Mouse (Mus musculus) midbrain, embryonic 11.5 days (tissue): ENCODE measurements around the gene Miga1. TPM values are rescaled to one million over a fixed set of nuclear protein-coding genes. Genes with fewer than 3 reads are reported as not detected.
"Not testable (repeated sequence)": the region's sequence is repeated elsewhere in the genome, so short reads cannot be mapped to it uniquely, and the experiment has no call there.

Experiments used
- ATAC-seq: fragments of 200-750 bp; cut with Nextera tagmentation; 2 replicates; pipeline ENCODE4 v1.8.0; 2017; ENCODE audit warnings: moderate TSS enrichment, moderate library complexity; ENCODE audit not compliant: low FRiP score
- DNase-seq: peaks from one replicate; pipeline ENCODE4 v3.0.0; 2015; ENCODE audit warnings: low spot score; ENCODE audit errors: missing footprints
- H3K27ac ChIP-seq: fragments of 300-500 bp; sonication (generic); 2 replicates; pipeline ENCODE4 v1.5.1; 2014; ENCODE audit warnings: low read depth, low read length
- H3K27me3 ChIP-seq: fragments of 300-500 bp; sonication (generic); 2 replicates; pipeline ENCODE4 v1.6.1; 2014; ENCODE audit warnings: mild to moderate bottlenecking, low read length, moderate library complexity, mixed read lengths; ENCODE audit not compliant: control insufficient read depth, insufficient read depth
- H3K36me3 ChIP-seq: fragments of 300-500 bp; sonication (generic); 2 replicates; pipeline ENCODE4 v1.6.1; 2014; ENCODE audit warnings: mild to moderate bottlenecking, low read length, moderate library complexity, mixed read lengths; ENCODE audit not compliant: control insufficient read depth, insufficient read depth
- H3K4me1 ChIP-seq: fragments of 300-500 bp; sonication (generic); 2 replicates; pipeline ENCODE4 v1.6.1; 2014; ENCODE audit warnings: low read length; ENCODE audit not compliant: control insufficient read depth, insufficient read depth
- H3K4me2 ChIP-seq: fragments of 300-500 bp; sonication (generic); 2 replicates; pipeline ENCODE4 v1.6.1; 2014; ENCODE audit warnings: mild to moderate bottlenecking, moderate library complexity
- H3K4me3 ChIP-seq: fragments of 300-500 bp; sonication (generic); 2 replicates; pipeline ENCODE4 v1.5.1; 2014; ENCODE audit warnings: low read depth, low read length
- H3K9ac ChIP-seq: fragments of 300-500 bp; sonication (generic); 2 replicates; pipeline ENCODE4 v1.6.1; 2014; ENCODE audit warnings: low read length
- H3K9me3 ChIP-seq: fragments of 300-500 bp; sonication (generic); 2 replicates; pipeline ENCODE4 v1.6.1; 2016; ENCODE audit warnings: low read length; ENCODE audit not compliant: control insufficient read depth
- WGBS: fragments of 180-500 bp; shearing (Covaris S2); extraction: QIAGEN DNeasy Blood & Tissue Kit; methylation state at CpG from one replicate; pipeline ENCODE4 v1.1.7; 2014; 5-methylcytosine and 5-hydroxymethylcytosine counted together
- polyA plus RNA-seq: library from polyadenylated mRNA; unstranded; fragments of >200 nt; fragmentation: Nextera tagmentation; extraction: Ambion mirVana; gene quantifications from 2 replicates; pipeline ENCODE4 v1.2.1, GENCODE M21; 2014

Miga1 gene
- polyA plus RNA-seq, 1 experiment from 2014 or later, result 19.3 TPM

GRCm38 (mm10) chr3:152333641-152334040 lies 6.6 kb downstream of the Miga1 start:
- Histone ChIP-seq H3K9me3 (no peaks in the 10 kb centered on the region), H3K27ac (no peak overlapping the region), H3K4me3 (no peak overlapping the region), H3K36me3 (peaks cover 10% of the 10 kb centered on the region; the same call in 1 of the 2 replicates), H3K4me2 (no peak overlapping the region), H3K4me1 (no peaks in the 10 kb centered on the region), H3K27me3 (no peaks in the 10 kb centered on the region), H3K9ac (no peak overlapping the region)
- DNase-seq (peak; percentile 51), ATAC-seq (no peak)
- 94% methylated on average over 10 of the region's 10 CpGs for WGBS

DNA sequence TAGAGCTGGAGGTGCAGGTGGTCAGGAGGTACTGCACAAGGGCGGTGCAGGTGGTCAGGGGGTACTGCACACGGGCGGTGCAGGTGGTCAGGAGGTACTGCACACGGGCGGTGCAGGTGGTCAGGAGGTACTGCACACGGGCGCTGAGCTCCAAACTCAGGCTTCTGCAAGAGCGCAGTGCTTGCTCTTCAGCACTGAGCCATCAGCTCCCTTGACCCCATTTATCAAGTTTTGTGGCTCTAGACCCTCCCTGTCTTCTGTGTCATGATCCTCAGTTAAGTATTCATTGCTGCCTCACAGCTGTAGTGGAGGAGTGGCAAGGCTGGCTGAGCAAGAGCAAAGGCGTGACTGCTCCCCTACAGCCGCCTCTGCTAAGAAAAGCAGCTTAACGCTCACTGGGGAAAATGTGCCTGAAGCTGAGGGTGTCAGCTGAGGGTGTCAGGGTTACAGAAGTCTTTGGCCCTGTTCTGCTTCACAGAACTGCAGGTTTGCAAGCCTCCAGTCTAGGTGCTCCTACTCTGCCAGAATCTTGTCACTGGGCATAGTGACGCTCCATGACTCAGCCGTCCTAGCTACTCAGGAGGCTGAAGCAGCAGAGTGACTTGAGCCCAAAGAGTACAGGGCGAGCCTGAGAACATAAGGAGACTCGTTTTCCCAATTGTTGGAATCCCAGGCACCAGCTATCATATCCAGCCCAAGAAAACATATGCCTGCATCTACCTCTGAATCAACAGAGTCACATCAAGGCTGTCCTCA lies 7.5 kb downstream of the Miga1 start:
- no peaks in the 10 kb centered on the region for H3K9me3 ChIP-seq
- H3K9ac ChIP-seq, result no peak overlapping the region
- WGBS, result 91% methylated on average over 15 of the region's 15 CpGs
- DNase-seq (peak; percentile 53), ATAC-seq (no peak)
- no peaks in the 10 kb centered on the region for H3K27me3 ChIP-seq
- no peak overlapping the region for H3K27ac ChIP-seq
- H3K4me1 ChIP-seq, result no peaks in the 10 kb centered on the region
- H3K4me2 ChIP-seq, result no peak overlapping the region
- H3K36me3 ChIP-seq, result peaks cover 10% of the 10 kb centered on the region; the same call in 1 of the 2 replicates
- no peak overlapping the region for H3K4me3 ChIP-seq

DNA sequence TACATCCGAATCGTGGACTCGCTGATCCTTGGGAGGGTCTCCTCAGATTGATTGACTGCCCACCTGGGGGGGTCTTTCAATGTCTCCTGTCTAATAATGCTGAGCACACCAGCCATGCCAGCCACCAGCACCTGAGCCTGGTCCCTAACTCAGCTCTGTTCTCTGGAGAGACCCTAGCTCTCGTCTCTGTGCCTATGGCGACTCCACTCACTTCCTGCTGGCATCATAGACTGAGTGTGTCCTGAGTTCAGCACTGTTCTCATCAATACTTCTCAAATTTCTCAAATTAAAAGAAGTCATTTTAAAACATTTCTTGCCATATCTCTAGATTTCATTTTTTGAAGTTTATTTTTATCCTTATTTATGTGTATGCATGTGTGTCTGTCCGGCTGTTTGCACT lies 8.1 kb downstream of the Miga1 start:
- H3K9ac ChIP-seq, result no peak overlapping the region

GRCm38 (mm10) chr3:152321765-152322547 lies 18.3 kb downstream of the Miga1 start:
- H3K9ac ChIP-seq, result no peak overlapping the region
- H3K4me2 ChIP-seq, result no peak overlapping the region
- H3K27ac ChIP-seq, result no peak overlapping the region
- no peaks in the 10 kb centered on the region for H3K4me1 ChIP-seq
- DNase-seq, result no peak
- no peak overlapping the region for H3K4me3 ChIP-seq
- no peaks in the 10 kb centered on the region for H3K9me3 ChIP-seq
- no peak for ATAC-seq
- no peaks in the 10 kb centered on the region for H3K27me3 ChIP-seq
- WGBS, result 96% methylated on average over 8 of the region's 8 CpGs
- H3K36me3 ChIP-seq, result no peaks in the 10 kb centered on the region

More for the DNA sequence above, 8.1 kb downstream of the Miga1 start:
- no peaks in the 10 kb centered on the region for H3K9me3 ChIP-seq
- 98% methylated on average over 4 of the region's 6 CpGs for WGBS
- no peaks in the 10 kb centered on the region for H3K27me3 ChIP-seq
- no peak overlapping the region for H3K27ac ChIP-seq
- DNase-seq (no peak), ATAC-seq (no peak)
- H3K4me2 ChIP-seq, result no peak overlapping the region
- H3K36me3 ChIP-seq, result peaks cover 10% of the 10 kb centered on the region; the same call in 1 of the 2 replicates
- H3K4me3 ChIP-seq, result no peak overlapping the region
- H3K4me1 ChIP-seq, result no peaks in the 10 kb centered on the region

DNA sequence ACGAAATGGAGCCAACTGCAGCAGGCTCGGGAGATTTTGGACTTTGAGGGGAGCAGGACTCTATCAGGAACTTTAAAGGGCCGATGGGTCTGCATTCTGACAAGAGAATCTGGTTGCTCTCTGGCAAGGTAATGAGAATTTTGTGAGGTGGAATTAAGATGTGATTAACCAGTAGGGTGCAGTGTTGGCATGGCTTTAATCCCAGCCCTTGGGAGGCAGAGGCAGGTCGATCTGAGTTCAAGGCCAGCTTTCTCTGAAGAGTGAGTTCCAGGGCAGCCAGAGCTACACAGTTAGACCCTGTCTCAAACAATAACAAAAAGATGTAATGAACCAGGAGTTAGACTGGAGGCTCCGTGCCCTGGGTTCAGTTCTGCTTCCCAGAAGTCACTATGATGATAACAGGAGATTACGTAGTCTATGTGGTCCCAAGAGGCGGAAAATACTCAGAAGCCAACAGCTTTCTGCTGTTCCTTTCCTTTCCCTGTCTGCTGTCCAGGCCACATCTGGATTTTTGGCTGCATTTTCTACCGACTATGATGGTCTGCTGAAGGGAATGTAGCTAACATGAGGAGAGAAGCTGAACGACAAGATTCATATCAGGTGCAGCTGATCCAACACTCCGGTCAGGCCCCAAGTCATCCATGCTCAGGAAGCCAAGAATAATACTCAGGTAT lies 19.1 kb downstream of the Miga1 start:
- no peak overlapping the region for H3K9ac ChIP-seq
- no peak overlapping the region for H3K4me2 ChIP-seq
- H3K9me3 ChIP-seq, result no peaks in the 10 kb centered on the region
- H3K4me3 ChIP-seq, result no peak overlapping the region
- H3K4me1 ChIP-seq, result no peaks in the 10 kb centered on the region
- WGBS, result 91% methylated on average over 10 of the region's 10 CpGs
- ATAC-seq (no peak), DNase-seq (no peak)
- no peaks in the 10 kb centered on the region for H3K36me3 ChIP-seq
- no peak overlapping the region for H3K27ac ChIP-seq
- no peaks in the 10 kb centered on the region for H3K27me3 ChIP-seq

GRCm38 (mm10) chr3:152316447-152317173 lies 23.6 kb downstream of the Miga1 start:
- 84% methylated on average over 9 of the region's 9 CpGs for WGBS
- not testable (repeated sequence) for H3K9me3 ChIP-seq, H3K4me3 ChIP-seq, H3K4me2 ChIP-seq, H3K27ac ChIP-seq, DNase-seq, ATAC-seq, H3K4me1 ChIP-seq, H3K9ac ChIP-seq, H3K36me3 ChIP-seq, H3K27me3 ChIP-seq

DNA sequence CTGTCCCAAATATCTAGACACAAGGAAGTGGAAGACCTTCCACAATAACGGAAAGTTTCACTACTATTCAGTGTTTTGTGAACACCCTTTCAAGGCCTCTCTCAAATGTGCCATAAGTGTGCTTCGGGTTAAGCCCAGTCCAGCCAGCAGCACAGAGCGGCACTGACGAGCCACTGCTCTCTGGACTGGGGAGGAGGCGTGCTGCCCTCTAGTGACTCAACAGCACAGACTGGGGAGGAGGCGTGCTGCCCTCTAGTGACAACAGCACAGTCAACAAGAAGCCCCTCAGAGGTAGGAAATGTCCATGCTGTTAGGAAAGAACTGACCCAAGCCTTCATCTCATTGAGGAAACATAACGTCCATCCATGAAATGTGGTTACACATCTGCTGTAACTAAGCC lies 24.6 kb downstream of the Miga1 start:
- H3K4me3 ChIP-seq, result no peak overlapping the region
- no peak overlapping the region for H3K9ac ChIP-seq
- no peak overlapping the region for H3K4me2 ChIP-seq
- H3K27ac ChIP-seq, result no peak overlapping the region
- H3K36me3 ChIP-seq, result no peaks in the 10 kb centered on the region
- H3K4me1 ChIP-seq, result no peaks in the 10 kb centered on the region
- no peaks in the 10 kb centered on the region for H3K9me3 ChIP-seq
- 12% methylated on average over 7 of the region's 7 CpGs for WGBS
- no peaks in the 10 kb centered on the region for H3K27me3 ChIP-seq
- peak; percentile 90 for DNase-seq
- peak; percentile 90 for ATAC-seq

GRCm38 (mm10) chr3:152314666-152315065 lies 25.5 kb downstream of the Miga1 start:
- not testable (repeated sequence) for H3K4me3 ChIP-seq, H3K27ac ChIP-seq
- 82% methylated on average over 14 of the region's 14 CpGs for WGBS

More at GRCm38 (mm10) chr3:152314666-152315065, 25.5 kb downstream of the Miga1 start:
- H3K27me3 ChIP-seq, DNase-seq, ATAC-seq, H3K36me3 ChIP-seq, H3K4me1 ChIP-seq, H3K9me3 ChIP-seq, H3K9ac ChIP-seq, H3K4me2 ChIP-seq: not testable (repeated sequence)
